Mouse (Mus musculus) midbrain, embryonic 12.5 days (tissue): ENCODE results near the gene Acrbp. TPM values are rescaled to one million over a fixed set of nuclear protein-coding genes. Genes with fewer than 3 reads are reported as not detected.

Source experiments
- ATAC-seq: fragments of 200-750 bp; cut with Nextera tagmentation; 2 replicates; pipeline ENCODE4 v1.8.0; 2017; ENCODE audit warnings: low read depth, moderate TSS enrichment, moderate library complexity; ENCODE audit not compliant: low FRiP score
- H3K27ac ChIP-seq: fragments of 300-500 bp; sonication (generic); replicated peaks from 2 replicates; pipeline ENCODE4 v1.5.1; 2016; ENCODE audit warnings: mild to moderate bottlenecking
- H3K27me3 ChIP-seq: fragments of 300-500 bp; sonication (generic); 2 replicates; pipeline ENCODE4 v1.6.1; 2016; ENCODE audit warnings: mild to moderate bottlenecking
- H3K36me3 ChIP-seq: fragments of 300-500 bp; sonication (generic); 2 replicates; pipeline ENCODE4 v1.6.1; 2016
- H3K4me1 ChIP-seq: fragments of 300-500 bp; sonication (generic); 2 replicates; pipeline ENCODE4 v1.6.1; 2016
- H3K4me2 ChIP-seq: fragments of 300-500 bp; sonication (generic); replicated peaks from 2 replicates; pipeline ENCODE4 v1.6.1; 2016; ENCODE audit warnings: mild to moderate bottlenecking, moderate library complexity
- H3K4me3 ChIP-seq: fragments of 300-500 bp; sonication (generic); 2 replicates; pipeline ENCODE4 v1.5.1; 2016; ENCODE audit warnings: mild to moderate bottlenecking
- H3K9ac ChIP-seq: fragments of 300-500 bp; sonication (generic); replicated peaks from 2 replicates; pipeline ENCODE4 v1.6.1; 2016; ENCODE audit warnings: mild to moderate bottlenecking, moderate library complexity
- H3K9me3 ChIP-seq: fragments of 300-500 bp; sonication (generic); 2 replicates; pipeline ENCODE4 v1.6.1; 2016; ENCODE audit warnings: mild to moderate bottlenecking
- whole genome bisulfite sequencing: fragments of 180-500 bp; shearing (Covaris S2); methylation state at CpG from one replicate; pipeline ENCODE4 v1.1.7; 2016; 5-methylcytosine and 5-hydroxymethylcytosine counted together
- microRNA-seq: library from miRNA; unstranded; fragments of <30 nt; microRNA quantifications from one replicate; pipeline ENCODE4, GENCODE M21; 2017
- polyA plus RNA-seq: library from polyadenylated mRNA; unstranded; fragments of >200 nt; fragmentation: Nextera tagmentation; extraction: Ambion mirVana; gene quantifications from 2 replicates; pipeline ENCODE4 v1.2.1, GENCODE M21; 2016

Acrbp gene
- polyA plus RNA-seq, 1 experiment from 2014 or later: 18.9 TPM

GRCm38 (mm10) chr6:125109371-125109770 lies 59.9 kb downstream of the Acrbp start:
- Histone ChIP-seq H3K4me3 (no peak overlapping the region), H3K9me3 (no peaks in the 10 kb centered on the region), H3K4me1 (no peaks in the 10 kb centered on the region), H3K27ac (no peak overlapping the region), H3K9ac (no peak overlapping the region), H3K4me2 (no peak overlapping the region), H3K27me3 (no peaks in the 10 kb centered on the region), H3K36me3 (peaks cover 100% of the 10 kb centered on the region)
- no peak for ATAC-seq
- WGBS: 92% methylated on average over 14 of the region's 14 CpGs

- H3K9ac ChIP-seq: no peak overlapping the region
- H3K27me3 ChIP-seq: no peaks in the 10 kb centered on the region
- no peaks in the 10 kb centered on the region for H3K9me3 ChIP-seq
- ATAC-seq: no peak
- no peak overlapping the region for H3K4me2 ChIP-seq
- H3K36me3 ChIP-seq: peaks cover 97% of the 10 kb centered on the region
- 90% methylated on average over 7 of the region's 7 CpGs for WGBS
- H3K4me3 ChIP-seq: no peak overlapping the region
- no peak overlapping the region for H3K27ac ChIP-seq
- H3K4me1 ChIP-seq: no peaks in the 10 kb centered on the region
Observed at GRCm38 (mm10) chr6:125110927-125111326, 61.4 kb downstream of the Acrbp start.

DNA sequence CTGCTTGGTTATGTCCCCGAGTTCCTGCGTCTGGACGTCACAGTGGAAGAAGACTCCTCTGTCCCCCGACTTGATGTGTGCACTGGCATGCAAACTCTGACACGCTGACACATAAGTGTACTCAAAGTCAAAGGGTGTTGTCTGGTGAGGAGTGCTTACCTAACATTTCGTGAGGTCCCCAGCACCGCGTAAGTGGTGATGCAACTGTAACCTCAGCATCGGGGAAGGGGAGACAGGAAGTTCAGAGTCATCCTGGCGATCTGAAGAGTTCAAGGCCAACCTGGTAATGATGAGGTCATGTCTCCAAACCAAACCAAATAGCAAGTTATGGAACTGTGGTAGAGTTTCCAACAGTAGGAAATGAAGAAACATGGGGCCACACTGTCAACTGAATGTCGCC lies 63.1 kb downstream of the Acrbp start:
- peaks cover 97% of the 10 kb centered on the region for H3K36me3 ChIP-seq
- WGBS: 96% methylated on average over 11 of the region's 11 CpGs

More for the DNA sequence above, 63.1 kb downstream of the Acrbp start:
- no peak overlapping the region for H3K9ac ChIP-seq
- no peak overlapping the region for H3K27ac ChIP-seq
- no peaks in the 10 kb centered on the region for H3K4me1 ChIP-seq
- H3K4me2 ChIP-seq: no peak overlapping the region
- no peak for ATAC-seq
- H3K27me3 ChIP-seq: no peaks in the 10 kb centered on the region
- no peak overlapping the region for H3K4me3 ChIP-seq
- no peaks in the 10 kb centered on the region for H3K9me3 ChIP-seq

Small RNA genes within 50 kb of the gene (microRNA-seq; reads per million reads assigned to microRNA genes)
- not detected for gene Mir7045

Other genes with a start within 250 kb of the Acrbp start
- 8.1 and 8.6 TPM in 2 replicates for gene Spsb2, start 241.0 kb upstream of the Acrbp start, polyA plus RNA-seq
- 423 and 428 TPM in 2 replicates for gene Tpi1, start 235.4 kb upstream of the Acrbp start, polyA plus RNA-seq
- 213 and 214 TPM in 2 replicates for gene Usp5, start 220.2 kb upstream of the Acrbp start, polyA plus RNA-seq
- gene Cdca3, start 220.1 kb upstream of the Acrbp start, polyA plus RNA-seq: 168 and 169 TPM in 2 replicates
- 5.5 TPM in 2 replicates for gene Gnb3, start 209.4 kb upstream of the Acrbp start, polyA plus RNA-seq
- 21.4 and 25.6 TPM in 2 replicates for gene P3h3, start 191.9 kb upstream of the Acrbp start, polyA plus RNA-seq
- 11.8 and 11.9 TPM in 2 replicates for gene Gpr162, start 185.7 kb upstream of the Acrbp start, polyA plus RNA-seq
- 0.20 TPM in 1 of 2 replicates, not detected in the other for gene Cd4, start 161.5 kb upstream of the Acrbp start, polyA plus RNA-seq
- 1.9 and 3.1 TPM in 2 replicates for gene Lag3, start 138.0 kb upstream of the Acrbp start, polyA plus RNA-seq
- gene Ptms, start 129.6 kb upstream of the Acrbp start, polyA plus RNA-seq: 525 and 672 TPM in 2 replicates
- gene Mlf2, start 118.3 kb upstream of the Acrbp start, polyA plus RNA-seq: 452 and 459 TPM in 2 replicates
- gene Cops7a, start 84.2 kb upstream of the Acrbp start, polyA plus RNA-seq: 100 and 105 TPM in 2 replicates
- gene Pianp, start 53.0 kb upstream of the Acrbp start, polyA plus RNA-seq: 6.7 and 7.7 TPM in 2 replicates
- 18.0 and 20.6 TPM in 2 replicates for gene Zfp384, start 40.5 kb upstream of the Acrbp start, polyA plus RNA-seq
- 163 and 171 TPM in 2 replicates for gene Ing4, start 9.9 kb upstream of the Acrbp start, polyA plus RNA-seq
- 0.16 and 0.26 TPM in 2 replicates for gene Lpar5, start 18.2 kb downstream of the Acrbp start, polyA plus RNA-seq
- 127 and 132 TPM in 2 replicates for gene Chd4, start 46.3 kb downstream of the Acrbp start, polyA plus RNA-seq
- 54.1 and 56.4 TPM in 2 replicates for gene Nop2, start 82.2 kb downstream of the Acrbp start, polyA plus RNA-seq
- 18.7 and 18.8 TPM in 2 replicates for gene Iffo1, start 95.6 kb downstream of the Acrbp start, polyA plus RNA-seq
- 1,933 and 1,972 TPM in 2 replicates for gene Gapdh, start 116.8 kb downstream of the Acrbp start, polyA plus RNA-seq
- 183 and 192 TPM in 2 replicates for gene Ncapd2, start 142.0 kb downstream of the Acrbp start, polyA plus RNA-seq
- gene Mrpl51, start 142.1 kb downstream of the Acrbp start, polyA plus RNA-seq: 165 and 172 TPM in 2 replicates
- gene Vamp1, start 165.9 kb downstream of the Acrbp start, polyA plus RNA-seq: 4.7 and 5.3 TPM in 2 replicates
- 1.9 and 2.5 TPM in 2 replicates for gene Tapbpl, start 182.2 kb downstream of the Acrbp start, polyA plus RNA-seq
- gene Cd27, start 187.3 kb downstream of the Acrbp start, polyA plus RNA-seq: 1.3 and 2.5 TPM in 2 replicates
- gene Tuba3a, start 236.4 kb downstream of the Acrbp start, polyA plus RNA-seq: not detected in 2 replicates